In genomic region chr17:12880178-12880577, GRCm38 (mm10) we compare ENCODE assay signal across 8 mouse cellular contexts. TPM values are rescaled to one million over a fixed set of nuclear protein-coding genes. Genes with fewer than 3 reads are reported as not detected.
DNase-seq lines count a peak whose midpoint lies in the region; ATAC-seq and TF ChIP-seq lines count a peak whose summit lies in the region.

No protein-coding gene starts in this region.

- TF ChIP-seq EP300 in MEL (IDR thresholded peaks at IDR 0.05; ENCODE audit: low read depth in 1 of 2, low read length in 2 of 2), result no peak

- no peaks in the 10 kb centered on the region for H3K27me3 ChIP-seq in MEL (ENCODE audit: control insufficient read depth in 1 of 2, insufficient read depth in 2 of 2, low read length in 2 of 2)
- no peaks in the 10 kb centered on the region for H3K27me3 ChIP-seq in cerebellum, adult 2 months (ENCODE audit: control insufficient read depth, insufficient read depth, low read length)
- no peaks in the 10 kb centered on the region for H3K27me3 ChIP-seq in lung, embryonic 14.5 days (ENCODE audit: insufficient read depth, low read length)
- no peaks in the 10 kb centered on the region for H3K27me3 ChIP-seq in thymus, adult 2 months (ENCODE audit: control insufficient read depth, insufficient read depth, low read length)

- H3K36me3 ChIP-seq in MEL (ENCODE audit: control insufficient read depth in 1 of 2, insufficient read depth in 2 of 2, low read length in 2 of 2), result peaks cover 0 to 2% of the 10 kb centered on the region in 2 experiments; a peak in 1 of 4 replicates
- no peaks in the 10 kb centered on the region for H3K36me3 ChIP-seq in lung, embryonic 14.5 days (ENCODE audit: insufficient read depth)
- no peaks in the 10 kb centered on the region for H3K36me3 ChIP-seq in thymus, adult 2 months (ENCODE audit: control insufficient read depth, insufficient read depth, low read length)

- ATAC-seq in frontal cortex, adult (ENCODE audit: low TSS enrichment), result peak; percentile 96
- peak; percentile 79 to 84 for ATAC-seq in hematopoietic stem cell, adult 5-6 weeks (replicated peaks in 1 of 2; ENCODE audit: insufficient read depth in 1 of 2, low FRiP score in 2 of 2, low TSS enrichment in 1 of 2, low read depth in 1 of 2, poor library complexity in 2 of 2, severe bottlenecking in 2 of 2)
- ATAC-seq in lung, embryonic 14.5 days (ENCODE audit: insufficient read depth), result peak; percentile 86

- no peak overlapping the region for H3K9ac ChIP-seq in MEL (ENCODE audit: control insufficient read depth, low read depth, low read length, poor library complexity, severe bottlenecking)
- 0 out of 2 replicates have a peak overlapping the region, but pooled peaks have one; percentile 20 for H3K9ac ChIP-seq in lung, embryonic 14.5 days

- H3K79me2 ChIP-seq in MEL (ENCODE audit: control insufficient read depth, insufficient read depth, low read length, poor library complexity), result no peaks in the 10 kb centered on the region

- H3K4me3 ChIP-seq in MEL (ENCODE audit: control insufficient read depth in 1 of 2, insufficient read depth in 1 of 2, low read depth in 2 of 2, low read length in 2 of 2), result no peak overlapping the region
- H3K4me3 ChIP-seq in cerebellum, adult 2 months (replicated peaks; ENCODE audit: insufficient read depth, low read depth, low read length), result no peak overlapping the region
- H3K4me3 ChIP-seq in lung, embryonic 14.5 days (ENCODE audit: low read depth, low read length), result peak overlapping the region; percentile 8; the same call in 1 of the 2 replicates
- no peak overlapping the region for H3K4me3 ChIP-seq in thymus, adult 2 months (ENCODE audit: control insufficient read depth, insufficient read depth, low read length)

- WGBS in cerebellum, adult 2 months, result 2% methylated on average over 14 of the region's 14 CpGs
- WGBS in lung, embryonic 14.5 days, result 2% methylated on average over 14 of the region's 14 CpGs
- 4% methylated on average over 14 of the region's 14 CpGs for WGBS in thymus, adult 2 months

- peak overlapping the region; percentile 56 for H3K4me2 ChIP-seq in lung, embryonic 14.5 days

- TF ChIP-seq POLR2A in MEL (IDR thresholded peaks at IDR 0.05; ENCODE audit: control insufficient read depth in 1 of 2, insufficient read depth in 1 of 2, low read depth in 1 of 2, low read length in 2 of 2, poor library complexity in 1 of 2), result no peak
- no peak for TF ChIP-seq POLR2A in cerebellum, adult 2 months (IDR thresholded peaks at IDR 0.05; ENCODE audit: borderline replicate concordance, insufficient read depth, low read length)
- TF ChIP-seq POLR2A in thymus, adult 2 months (IDR thresholded peaks at IDR 0.05; ENCODE audit: control insufficient read depth, extremely low read depth, insufficient read depth, low read length, poor library complexity), result no peak

- no peaks in the 10 kb centered on the region for H3K9me3 ChIP-seq in MEL (replicated peaks; ENCODE audit: insufficient read depth, low read length)
- H3K9me3 ChIP-seq in lung, embryonic 14.5 days (ENCODE audit: low read depth, low read length), result no peaks in the 10 kb centered on the region

- peak; percentile 73 to 94 (median 78) for TF ChIP-seq CTCF in MEL (IDR thresholded peaks at IDR 0.05 in 2 of 3, conservative IDR thresholded peaks at IDR 0.05 in 1 of 3; ENCODE audit: control insufficient read depth in 1 of 3, insufficient read depth in 1 of 3, low read depth in 2 of 3, low read length in 3 of 3, poor library complexity in 1 of 3, severe bottlenecking in 1 of 3)
- TF ChIP-seq CTCF in cerebellum, adult 2 months (IDR thresholded peaks at IDR 0.05; ENCODE audit: borderline replicate concordance, insufficient read depth, low read depth, low read length), result peak; percentile 67; the same call in 1 of the 2 replicates
- peak; percentile 86 for TF ChIP-seq CTCF in lung, embryonic 14.5 days (IDR thresholded peaks at IDR 0.05; ENCODE audit: low read depth)
- no peak for TF ChIP-seq CTCF in thymus, adult 2 months (IDR thresholded peaks at IDR 0.05; ENCODE audit: borderline replicate concordance, control insufficient read depth, extremely low read depth, insufficient read depth, low read length, poor library complexity)

- peak; percentile 86 for DNase-seq in MEL (ENCODE audit: low read depth, low spot score)
- DNase-seq in cerebellum, adult 2 months, result peak; percentile 72 to 82
- DNase-seq in layer of hippocampus, adult 8-10 months (ENCODE audit: low spot score in 2 of 2), result peak; percentile 71 to 86
- peak; percentile 98 for DNase-seq in lung, embryonic 14.5 days
- peak; percentile 48 for DNase-seq in ovary, adult 18-20 months (ENCODE audit: low spot score)
- peak; percentile 83 for DNase-seq in thymus, adult 2 months

- H3K27ac ChIP-seq in MEL (ENCODE audit: control insufficient read depth, low read depth, low read length), result no peak overlapping the region
- H3K27ac ChIP-seq in cerebellum, adult 2 months (ENCODE audit: insufficient read depth, low read length), result no peak overlapping the region
- H3K27ac ChIP-seq in lung, embryonic 14.5 days (ENCODE audit: low read depth), result no peak overlapping the region
- H3K27ac ChIP-seq in thymus, adult 2 months (ENCODE audit: control insufficient read depth, insufficient read depth, low read length), result no peak overlapping the region

- peaks cover 0 to 4% of the 10 kb centered on the region in 2 experiments; a peak in 1 of 4 replicates for H3K4me1 ChIP-seq in MEL (ENCODE audit: control insufficient read depth in 1 of 2, insufficient read depth in 2 of 2, low read length in 2 of 2)
- no peaks in the 10 kb centered on the region for H3K4me1 ChIP-seq in cerebellum, adult 2 months (ENCODE audit: control insufficient read depth, insufficient read depth, low read length)
- no peaks in the 10 kb centered on the region for H3K4me1 ChIP-seq in lung, embryonic 14.5 days (ENCODE audit: insufficient read depth)
- peaks cover 5% of the 10 kb centered on the region; the same call in 1 of the 2 replicates for H3K4me1 ChIP-seq in thymus, adult 2 months (replicated peaks; ENCODE audit: control insufficient read depth, insufficient read depth, low read length)

- TF ChIP-seq RAD21 in MEL (IDR thresholded peaks at IDR 0.05; ENCODE audit: low read depth, low read length), result peak; percentile 90

TF ChIP-seq in MEL, 35 proteins besides CTCF, POLR2A, EP300 and RAD21:
- TF ChIP-seq ZC3H11A (IDR thresholded peaks at IDR 0.05; ENCODE audit: low read depth, low read length), result peak; percentile 59
- TF ChIP-seq SMC3 (IDR thresholded peaks at IDR 0.05; ENCODE audit: low read depth, low read length), result peak; percentile 74
- TF ChIP-seq MAX (IDR thresholded peaks at IDR 0.05; ENCODE audit: low read length), result no peak
- no peak for TF ChIP-seq JUND (IDR thresholded peaks at IDR 0.05; ENCODE audit: low read depth, low read length)
TF ChIP-seq in MEL: peak in this region for 2.

RNA-seq across cellular contexts. Expression of gene Mrgprh, which starts 4.3 kb away (rescaled TPM):
- total RNA-seq in MEL (2012; rRNA removed), result not detected in 2 replicates
- not detected for polyA plus RNA-seq in MEL (2012; ENCODE audit: insufficient read depth in 1 of 2, insufficient read length in 2 of 2, low read depth in 1 of 2, low replicate concordance in 2 of 2, missing spikeins in 1 of 2)
- 0.51 and 0.62 TPM in 2 replicates for polyA plus RNA-seq in cerebellum, adult 2 months (2012; rRNA removed)
- total RNA-seq in hematopoietic stem cell, adult 5-6 weeks (2017), result not detected in 2 replicates
- under 1 TPM in 1 of 4 experiments, not detected in 3; 0.18 TPM for total RNA-seq in layer of hippocampus, adult 8-10 months (2022)
- 0.09 TPM in 1 of 2 replicates, not detected in the other for polyA plus RNA-seq in lung, embryonic 14.5 days (2014; fragmentation: Nextera tagmentation; extraction: Ambion mirVana)
- polyA plus RNA-seq in thymus, adult 2 months (2012; rRNA removed), result 0.24 TPM in 1 of 2 replicates, not detected in the other

RNA-seq across cellular contexts. Expression of gene Mas1, which starts 12.2 kb away (rescaled TPM):
- not detected in 2 replicates for total RNA-seq in MEL (2012; rRNA removed)
- polyA plus RNA-seq in MEL (2012; ENCODE audit: insufficient read depth in 1 of 2, insufficient read length in 2 of 2, low read depth in 1 of 2, low replicate concordance in 2 of 2, missing spikeins in 1 of 2), result not detected
- polyA plus RNA-seq in cerebellum, adult 2 months (2012; rRNA removed), result 0.25 and 0.44 TPM in 2 replicates
- total RNA-seq in hematopoietic stem cell, adult 5-6 weeks (2017), result not detected in 2 replicates
- total RNA-seq in layer of hippocampus, adult 8-10 months (2022), result 10 to 100 TPM; 45.9 to 65.6 (median 59.8) TPM
- 0.67 and 0.97 TPM in 2 replicates for polyA plus RNA-seq in lung, embryonic 14.5 days (2014; fragmentation: Nextera tagmentation; extraction: Ambion mirVana)
- polyA plus RNA-seq in thymus, adult 2 months (2012; rRNA removed), result 0.28 and 0.66 TPM in 2 replicates

RNA-seq across cellular contexts. Expression of gene Pnldc1, which starts 29.9 kb away (rescaled TPM):
- total RNA-seq in MEL (2012; rRNA removed), result 0.36 and 0.54 TPM in 2 replicates
- 1 to 10 TPM in 1 of 2 experiments, not detected in 1; 1.1 TPM for polyA plus RNA-seq in MEL (2012; ENCODE audit: insufficient read depth in 1 of 2, insufficient read length in 2 of 2, low read depth in 1 of 2, low replicate concordance in 2 of 2, missing spikeins in 1 of 2)
- polyA plus RNA-seq in cerebellum, adult 2 months (2012; rRNA removed), result 3.1 and 4.5 TPM in 2 replicates
- total RNA-seq in hematopoietic stem cell, adult 5-6 weeks (2017), result not detected in 2 replicates
- total RNA-seq in layer of hippocampus, adult 8-10 months (2022), result 1 to 10 TPM; 1.6 to 5.0 (median 2.8) TPM
- 1.4 and 2.0 TPM in 2 replicates for polyA plus RNA-seq in lung, embryonic 14.5 days (2014; fragmentation: Nextera tagmentation; extraction: Ambion mirVana)
- 1.8 and 2.1 TPM in 2 replicates for polyA plus RNA-seq in thymus, adult 2 months (2012; rRNA removed)

RNA-seq across cellular contexts. Expression of gene Tcp1, which starts 35.3 kb away (rescaled TPM):
- total RNA-seq in MEL (2012; rRNA removed), result 570 and 598 TPM in 2 replicates
- polyA plus RNA-seq in MEL (2012; ENCODE audit: insufficient read depth in 1 of 2, insufficient read length in 2 of 2, low read depth in 1 of 2, low replicate concordance in 2 of 2, missing spikeins in 1 of 2), result 1,000 to 10,000 TPM in 1 of 2 experiments, 100 to 1,000 TPM in 1; 485 to 1,425 TPM
- 145 and 156 TPM in 2 replicates for polyA plus RNA-seq in cerebellum, adult 2 months (2012; rRNA removed)
- 769 and 1,091 TPM in 2 replicates for total RNA-seq in hematopoietic stem cell, adult 5-6 weeks (2017)
- total RNA-seq in layer of hippocampus, adult 8-10 months (2022), result 100 to 1,000 TPM; 191 to 232 (median 205) TPM
- polyA plus RNA-seq in lung, embryonic 14.5 days (2014; fragmentation: Nextera tagmentation; extraction: Ambion mirVana), result 469 and 508 TPM in 2 replicates
- 82.2 and 93.1 TPM in 2 replicates for polyA plus RNA-seq in thymus, adult 2 months (2012; rRNA removed)

RNA-seq across cellular contexts. Expression of gene Mrpl18, which starts 36.0 kb away (rescaled TPM):
- total RNA-seq in MEL (2012; rRNA removed), result 238 and 257 TPM in 2 replicates
- polyA plus RNA-seq in MEL (2012; ENCODE audit: insufficient read depth in 1 of 2, insufficient read length in 2 of 2, low read depth in 1 of 2, low replicate concordance in 2 of 2, missing spikeins in 1 of 2), result 100 to 1,000 TPM in 1 of 2 experiments, not detected in 1; 202 TPM
- 80.0 and 85.6 TPM in 2 replicates for polyA plus RNA-seq in cerebellum, adult 2 months (2012; rRNA removed)
- total RNA-seq in hematopoietic stem cell, adult 5-6 weeks (2017), result 129 and 167 TPM in 2 replicates
- total RNA-seq in layer of hippocampus, adult 8-10 months (2022), result 10 to 100 TPM; 56.5 to 60.3 (median 58.8) TPM
- 150 and 151 TPM in 2 replicates for polyA plus RNA-seq in lung, embryonic 14.5 days (2014; fragmentation: Nextera tagmentation; extraction: Ambion mirVana)
- polyA plus RNA-seq in thymus, adult 2 months (2012; rRNA removed), result 48.4 and 54.8 TPM in 2 replicates

Comparison
In these comparisons a context has a peak if more than half of its experiments do, and no peak if none do; other contexts are left out.
1. DNase-seq: peak in every context shown above with its lines; median percentile 98 in lung, embryonic 14.5 days; 86 in MEL; 83 in thymus, adult 2 months; 78 in layer of hippocampus, adult 8-10 months; 77 in cerebellum, adult 2 months; 48 in ovary, adult 18-20 months.